Mouse (Mus musculus): Measurements from ENCODE around the gene Olfml3. TPM values are rescaled to one million over a fixed set of nuclear protein-coding genes. Genes with fewer than 3 reads are reported as not detected.

The Olfml3 gene
- total RNA-seq, 4 experiments from 2014 or later, result 4.4 to 5.2 (median 5.0) TPM

GRCm38 (mm10) chr3:103740342-103740741 lies 2.5 kb upstream of the Olfml3 start:
- no peak for DNase-seq (ENCODE audit: low spot score)

DNA sequence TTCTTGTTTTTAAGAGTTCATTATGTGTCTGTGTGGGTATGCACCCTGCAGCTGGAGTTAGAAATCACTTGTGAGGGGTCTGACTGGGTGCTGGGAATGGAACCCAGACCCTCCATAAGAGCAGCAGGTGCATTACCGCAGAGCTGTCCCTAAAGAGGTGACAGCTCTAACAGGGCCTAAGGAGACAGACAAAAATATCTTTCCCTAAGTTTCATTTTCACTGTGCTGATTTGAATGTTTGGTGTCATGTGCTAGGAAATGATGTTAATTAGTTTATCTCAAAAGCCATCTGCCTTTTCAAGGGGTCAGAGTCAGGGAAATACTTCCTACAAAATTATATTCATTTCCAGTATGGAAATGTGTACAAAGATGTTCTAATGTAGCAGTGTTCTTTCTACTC lies 1.5 kb upstream of the Olfml3 start, which contains the start of gene Gm10964:
TSS of gene Gm10964 (plus strand) at position 38 of the 400 bp plus-strand sequence.
- DNase-seq (ENCODE audit: low spot score), result no peak

DNA sequence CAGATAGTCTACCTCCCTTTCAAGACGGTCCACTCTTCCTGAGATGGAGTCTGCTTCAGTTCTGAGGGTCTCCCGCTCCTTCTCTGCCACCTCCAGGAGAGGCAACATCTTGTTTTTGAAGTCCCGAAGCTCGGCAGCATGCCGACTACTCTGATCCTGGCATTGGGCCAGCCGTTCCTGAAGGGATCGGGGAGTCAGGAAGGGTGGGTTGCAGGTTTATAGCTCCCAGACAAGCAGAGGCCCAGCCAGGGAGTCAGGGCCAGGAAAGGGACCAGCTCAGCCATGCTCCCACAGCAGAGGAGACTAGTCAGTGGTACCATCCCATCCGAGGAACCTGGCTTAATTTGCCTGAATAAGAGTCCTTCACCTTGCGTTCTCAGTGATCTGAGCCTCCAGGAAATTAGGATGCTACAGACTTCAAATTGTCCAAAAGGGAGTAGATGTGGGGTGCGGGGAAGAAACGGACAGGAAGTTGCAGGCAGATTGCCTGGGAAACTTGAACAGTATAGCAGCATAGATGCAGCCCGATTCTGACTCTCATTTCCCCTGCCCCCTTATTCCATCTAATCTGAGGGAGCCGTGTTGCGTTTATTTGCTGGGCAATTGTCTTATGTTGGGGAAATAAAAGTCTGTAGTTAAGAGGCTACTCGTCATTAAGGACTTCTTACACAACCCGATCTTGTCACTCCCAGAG lies 593 bp downstream of the Olfml3 start:
- DNase-seq (ENCODE audit: low spot score), result peak; percentile 50

GRCm38 (mm10) chr3:103735776-103736600 lies 1.8 kb downstream of the Olfml3 start:
- DNase-seq (ENCODE audit: low spot score), result no peak

DNA sequence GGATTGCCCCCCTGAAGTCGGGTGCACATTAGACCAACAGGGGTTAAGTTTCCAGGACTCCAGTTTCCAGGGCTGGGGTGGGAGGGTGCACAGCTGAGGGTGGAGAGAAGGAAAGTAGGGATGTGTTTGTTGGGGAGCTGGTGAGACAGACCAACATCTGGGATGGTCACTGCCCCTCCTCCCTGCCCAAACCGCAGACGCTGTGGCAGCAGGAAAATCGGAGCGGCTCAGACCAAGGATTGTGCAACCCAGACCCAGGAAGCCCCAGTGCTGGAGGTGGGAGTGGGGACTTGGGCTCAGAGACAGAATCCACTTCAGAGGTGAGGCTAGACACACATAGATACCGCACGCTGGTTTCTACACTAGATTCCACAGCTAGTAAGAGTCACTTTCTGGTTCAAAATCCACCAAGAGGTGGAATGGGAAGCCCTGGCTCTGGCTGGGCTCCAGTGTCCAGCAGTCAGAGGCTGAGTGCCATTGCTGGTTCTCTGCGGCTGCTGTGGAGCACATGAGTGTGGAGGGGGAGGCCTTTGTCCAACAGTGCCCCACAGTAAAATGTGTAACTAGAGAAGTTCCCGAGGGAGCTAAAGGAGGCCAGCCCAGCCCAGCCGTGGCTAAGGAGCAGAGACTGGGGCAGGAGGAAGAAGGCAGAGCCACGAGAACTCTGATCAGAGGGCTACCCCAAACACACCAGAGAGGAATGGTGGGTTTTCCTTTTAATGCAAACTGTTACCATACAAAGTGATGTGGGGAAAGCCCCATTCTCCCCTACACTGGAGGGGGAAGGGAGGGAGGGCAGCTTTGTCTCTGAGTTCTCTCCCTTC lies 2.9 kb downstream of the Olfml3 start:
- DNase-seq (ENCODE audit: low spot score), result peak; percentile 55

GRCm38 (mm10) chr3:103733799-103734695 lies 3.8 kb downstream of the Olfml3 start:
- no peak for DNase-seq (ENCODE audit: low spot score)

DNA sequence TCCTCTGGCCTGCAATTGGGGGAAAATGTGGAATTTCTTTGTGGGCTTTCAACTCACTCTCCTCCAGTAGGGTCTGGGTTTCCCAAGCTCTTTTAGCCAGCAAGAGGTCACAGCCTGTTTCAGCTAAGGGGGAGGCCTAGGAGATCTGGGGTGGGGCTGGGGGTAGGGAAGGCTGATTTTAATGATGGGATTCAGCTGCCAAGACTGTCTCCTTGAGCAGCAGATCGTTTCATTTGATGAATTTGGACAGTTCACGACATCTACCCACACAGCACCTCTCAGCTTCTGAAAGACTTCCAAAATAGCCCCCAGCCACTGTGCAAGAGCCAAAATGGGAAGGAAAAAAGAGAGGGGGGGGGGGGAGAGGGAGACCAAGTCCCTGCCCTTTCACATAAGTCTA lies 4.6 kb downstream of the Olfml3 start:
- no peak for DNase-seq (ENCODE audit: low spot score)

GRCm38 (mm10) chr3:103732116-103732515 lies 5.7 kb downstream of the Olfml3 start:
- no peak for DNase-seq (ENCODE audit: low spot score)

DNA sequence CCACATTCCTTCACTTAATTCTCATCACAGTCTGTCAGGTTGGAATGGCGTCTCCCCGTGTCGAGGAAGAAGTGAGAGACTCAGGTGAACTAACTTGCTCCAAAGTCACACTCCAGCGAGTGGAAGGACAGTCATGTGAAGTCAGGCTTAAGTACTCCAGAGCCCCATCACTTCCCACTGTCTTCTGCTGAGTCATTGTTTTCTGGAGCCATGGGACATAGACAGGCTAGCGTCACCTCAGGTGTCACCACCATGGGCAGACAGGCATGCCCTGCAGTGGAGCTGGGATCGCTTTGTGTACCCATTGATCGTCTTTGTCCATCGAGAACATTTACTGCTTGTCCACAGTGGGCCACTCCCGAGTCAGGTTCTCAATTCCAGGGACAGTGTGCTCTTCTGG lies 8.0 kb downstream of the Olfml3 start:
- no peak for DNase-seq (ENCODE audit: low spot score)

GRCm38 (mm10) chr3:103727813-103728326 lies 9.9 kb downstream of the Olfml3 start:
- no peak for DNase-seq (ENCODE audit: low spot score)

DNA sequence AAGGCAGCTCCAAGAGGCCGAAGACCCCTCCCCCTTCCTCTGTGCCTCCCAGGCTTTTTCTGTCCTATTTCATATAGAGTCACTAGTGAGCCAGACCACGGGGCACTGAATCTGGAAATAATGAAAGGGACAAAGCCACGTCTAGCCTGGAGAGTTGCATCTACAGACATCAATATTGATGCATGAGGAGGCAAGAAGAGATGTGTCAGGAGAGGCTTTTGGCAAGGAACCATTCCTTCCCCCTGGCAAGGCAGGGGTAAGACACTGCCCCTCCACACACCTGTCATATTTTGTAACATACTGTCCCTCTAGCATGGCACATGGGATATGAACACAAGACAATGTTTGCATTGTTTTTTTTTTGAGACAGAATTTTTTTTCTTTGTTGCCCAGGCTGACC lies 11.2 kb downstream of the Olfml3 start:
- DNase-seq (ENCODE audit: low spot score), result no peak

- DNase-seq (ENCODE audit: low spot score), result no peak
Measured at GRCm38 (mm10) chr3:103724137-103724536, 13.7 kb downstream of the Olfml3 start.

DNA sequence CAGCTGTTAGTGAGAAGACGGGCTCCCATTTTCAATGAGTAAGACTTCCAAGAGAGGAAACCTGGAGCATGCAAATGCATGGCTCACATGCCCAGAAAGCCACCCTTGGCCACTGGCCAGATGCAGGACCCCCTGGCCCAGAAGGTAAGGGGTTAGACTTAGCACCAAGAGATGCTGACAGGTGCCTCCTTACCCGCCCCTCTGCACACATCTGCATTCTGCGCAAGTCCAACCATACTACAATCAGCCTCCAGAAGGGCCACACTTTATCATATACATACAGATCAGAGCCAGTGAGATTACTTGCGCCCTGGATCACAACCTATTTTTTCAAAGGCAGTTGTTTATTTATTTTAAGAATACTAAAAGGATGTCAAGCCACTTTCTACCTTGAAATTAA lies 19.1 kb downstream of the Olfml3 start:
- DNase-seq (ENCODE audit: low spot score), result no peak

DNA sequence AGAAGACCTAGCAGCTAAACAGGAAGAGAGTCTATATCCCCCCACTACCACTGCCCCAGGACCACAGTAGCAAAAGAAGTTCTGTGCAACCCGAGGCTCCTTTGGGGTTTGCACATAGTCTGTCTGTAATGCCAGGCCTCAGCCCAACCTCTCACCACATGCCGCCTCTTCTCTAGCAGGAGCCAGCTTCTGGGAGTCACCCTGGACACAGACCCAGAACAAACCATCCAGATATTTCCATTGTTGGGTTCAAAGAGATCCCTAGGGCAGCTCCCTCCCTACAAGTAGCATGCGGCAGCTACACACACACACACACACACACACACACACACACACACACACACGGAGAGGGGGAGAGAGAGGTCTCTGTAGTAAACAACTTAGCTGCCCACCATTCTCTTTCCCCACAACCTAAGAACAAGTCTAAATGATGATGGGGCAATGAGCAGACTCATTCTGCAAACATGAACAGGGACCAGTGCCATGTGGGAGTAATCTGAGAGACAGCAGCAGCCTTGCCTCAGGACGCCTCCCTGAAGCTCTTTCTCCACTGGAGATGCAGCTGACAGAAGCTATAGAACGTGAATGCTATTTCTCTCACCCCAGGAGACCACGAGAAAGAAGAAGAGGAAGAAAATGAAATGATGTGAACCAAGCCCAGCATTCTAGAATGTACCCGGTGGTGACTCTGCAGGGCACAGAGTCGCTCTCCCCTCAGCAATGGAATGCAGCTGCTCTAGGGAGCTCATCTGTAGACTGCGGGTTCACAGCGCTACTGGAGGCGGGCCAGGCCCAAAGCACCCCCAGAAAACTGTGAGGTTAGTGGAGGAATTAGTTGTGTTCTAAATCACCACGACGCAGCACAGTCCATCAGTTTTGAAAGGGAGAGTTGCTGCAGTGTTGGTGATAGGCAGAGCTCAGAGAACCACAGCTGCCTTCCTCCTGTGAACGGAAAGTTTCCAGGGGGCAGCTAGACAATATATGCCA lies 20.7 kb downstream of the Olfml3 start:
- no peak for DNase-seq (ENCODE audit: low spot score)

- DNase-seq (ENCODE audit: low spot score), result no peak
Measured at GRCm38 (mm10) chr3:103715762-103716693, 21.8 kb downstream of the Olfml3 start.

DNA sequence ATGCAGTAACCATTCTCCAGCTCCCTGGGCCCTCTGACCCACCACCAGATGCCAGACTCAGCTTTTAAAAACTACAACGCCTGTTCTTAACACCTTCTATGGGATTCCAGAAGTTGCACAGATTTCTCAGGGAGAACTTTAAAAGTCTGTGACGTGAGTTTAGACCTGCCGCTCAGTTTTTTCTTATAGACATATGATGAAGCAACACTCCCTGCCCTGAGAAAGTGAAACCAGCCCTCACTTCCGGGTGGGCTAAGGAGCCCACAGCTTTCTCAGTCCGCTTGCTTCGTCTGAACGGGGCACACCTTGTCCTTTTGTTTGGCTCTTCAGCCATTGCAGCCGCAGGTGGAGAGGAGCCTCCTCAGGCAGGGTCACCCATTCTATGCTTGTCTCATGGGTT lies 22.9 kb downstream of the Olfml3 start:
- no peak for DNase-seq (ENCODE audit: low spot score)

GRCm38 (mm10) chr3:103714236-103714875 lies 23.4 kb downstream of the Olfml3 start:
- no peak for DNase-seq (ENCODE audit: low spot score)

- no peak for DNase-seq (ENCODE audit: low spot score)
Measured at GRCm38 (mm10) chr3:103712196-103712595, 25.6 kb downstream of the Olfml3 start.
